Comparison of ENCODE assay signal across 30 mouse cellular contexts in the genomic region with DNA sequence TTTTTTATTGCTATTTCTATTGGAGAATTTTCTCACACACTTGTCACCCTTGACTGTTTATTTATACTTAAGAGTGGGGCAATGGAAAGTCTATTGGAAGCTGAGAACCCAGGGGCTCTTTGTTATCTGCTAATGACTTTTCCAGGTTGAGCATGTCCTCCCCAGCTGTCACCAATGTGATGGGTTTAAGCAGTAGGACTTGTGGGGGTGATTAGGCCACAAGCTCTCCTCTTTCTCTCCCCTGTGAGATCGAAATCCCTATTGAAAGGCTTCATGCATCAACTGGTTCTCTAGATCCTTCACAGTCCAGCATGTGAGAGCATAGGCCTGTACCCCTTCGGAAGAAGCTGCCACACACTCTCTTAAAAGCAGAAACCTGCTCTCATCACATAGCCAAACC.
A peak's percentile ranks its signal among the peaks of the same experiment; 100 is the strongest.
DNase-seq lines count a peak whose midpoint lies in the region; ATAC-seq and TF ChIP-seq lines count a peak whose summit lies in the region.
"Had no signal": no experiment of that assay in that cellular context is flagged by ENCODE, and none has a peak within 500 bp of the region (broad histone marks: within the 10 kb centered on the region; RNA-seq: fewer than 3 reads in every experiment).

No protein-coding gene starts in this region.

- intact Hi-C loops in heart, adult 2 months (cut with DNase I): no loop called here

- H3K4me3 ChIP-seq in embryonic facial prominence, embryonic 12.5 days: no peak overlapping the region
- no peak overlapping the region for H3K4me3 ChIP-seq in embryonic facial prominence, embryonic 10.5 days
- H3K4me3 ChIP-seq in heart, embryonic 16.5 days (ENCODE audit: low read length): no peak overlapping the region
- no peak overlapping the region for H3K4me3 ChIP-seq in heart, adult 2 months
- no peak overlapping the region for H3K4me3 ChIP-seq in kidney, postnatal 0 days (replicated peaks; ENCODE audit: low read depth, low read length)
- peak overlapping the region; percentile 66; the same call in 1 of the 2 replicates for H3K4me3 ChIP-seq in testis, adult 2 months (ENCODE audit: control insufficient read depth, low read depth, low read length)
- H3K4me3 ChIP-seq: embryonic facial prominence, embryonic 13.5 days; forebrain, embryonic 10.5 days; forebrain, embryonic 15.5 days; hindbrain, embryonic 13.5 days; megakaryocyte, embryonic 14.5 days; midbrain, embryonic 13.5 days; neural tube, embryonic 13.5 days had no signal

- TF ChIP-seq CTCF in heart, adult 2 months (IDR thresholded peaks at IDR 0.05): no peak
- TF ChIP-seq CTCF in kidney, postnatal 0 days (IDR thresholded peaks at IDR 0.05; ENCODE audit: low read depth): no peak
- TF ChIP-seq CTCF in testis, adult 2 months (IDR thresholded peaks at IDR 0.05; ENCODE audit: control insufficient read depth, insufficient read depth, insufficient replicate concordance, low read depth, low read length): no peak

- no peaks in the 10 kb centered on the region for H3K9me3 ChIP-seq in embryonic facial prominence, embryonic 12.5 days
- H3K9me3 ChIP-seq in embryonic facial prominence, embryonic 10.5 days: no peaks in the 10 kb centered on the region
- no peaks in the 10 kb centered on the region for H3K9me3 ChIP-seq in heart, embryonic 16.5 days (replicated peaks; ENCODE audit: control insufficient read depth, low read length)
- no peaks in the 10 kb centered on the region for H3K9me3 ChIP-seq in kidney, postnatal 0 days (replicated peaks; ENCODE audit: low read length)
- H3K9me3 ChIP-seq: embryonic facial prominence, embryonic 13.5 days; forebrain, embryonic 10.5 days; forebrain, embryonic 15.5 days; G1E; hindbrain, embryonic 13.5 days; megakaryocyte, embryonic 14.5 days; midbrain, embryonic 13.5 days; neural tube, embryonic 13.5 days had no signal

- no peak for TF ChIP-seq POLR2A in heart, adult 2 months (IDR thresholded peaks at IDR 0.05; ENCODE audit: insufficient read depth, low read depth, low read length)
- TF ChIP-seq POLR2A in testis, adult 2 months (IDR thresholded peaks at IDR 0.05; ENCODE audit: control insufficient read depth, low read depth, low read length): no peak

- H3K27me3 ChIP-seq in embryonic facial prominence, embryonic 12.5 days: no peaks in the 10 kb centered on the region
- no peaks in the 10 kb centered on the region for H3K27me3 ChIP-seq in embryonic facial prominence, embryonic 10.5 days (replicated peaks; ENCODE audit: low read depth, poor library complexity, severe bottlenecking)
- no peaks in the 10 kb centered on the region for H3K27me3 ChIP-seq in heart, embryonic 16.5 days (ENCODE audit: control insufficient read depth, insufficient read depth, low read length)
- H3K27me3 ChIP-seq in heart, adult 2 months (ENCODE audit: control insufficient read depth, insufficient read depth, low read length): no peaks in the 10 kb centered on the region
- no peaks in the 10 kb centered on the region for H3K27me3 ChIP-seq in kidney, postnatal 0 days (ENCODE audit: insufficient read depth, low read length)
- no peaks in the 10 kb centered on the region for H3K27me3 ChIP-seq in testis, adult 2 months (ENCODE audit: control insufficient read depth, insufficient read depth, low read length)
- H3K27me3 ChIP-seq: embryonic facial prominence, embryonic 13.5 days; forebrain, embryonic 15.5 days; hindbrain, embryonic 13.5 days; megakaryocyte, embryonic 14.5 days; midbrain, embryonic 13.5 days; neural tube, embryonic 13.5 days had no signal

- H3K9ac ChIP-seq in embryonic facial prominence, embryonic 12.5 days: no peak overlapping the region
- no peak overlapping the region for H3K9ac ChIP-seq in heart, embryonic 16.5 days (ENCODE audit: low read length)
- H3K9ac ChIP-seq in heart, adult 2 months (ENCODE audit: low read depth, low read length): no peak overlapping the region
- no peak overlapping the region for H3K9ac ChIP-seq in kidney, postnatal 0 days (ENCODE audit: low read depth, low read length)
- H3K9ac ChIP-seq: embryonic facial prominence, embryonic 13.5 days; forebrain, embryonic 15.5 days; hindbrain, embryonic 13.5 days; liver, embryonic 14.5 days; lung, embryonic 14.5 days; midbrain, embryonic 13.5 days; neural tube, embryonic 13.5 days had no signal

- no peak overlapping the region for H3K4me2 ChIP-seq in embryonic facial prominence, embryonic 12.5 days (replicated peaks)
- no peak overlapping the region for H3K4me2 ChIP-seq in heart, embryonic 16.5 days (ENCODE audit: low read depth, low read length)
- H3K4me2 ChIP-seq in kidney, postnatal 0 days (ENCODE audit: low read length): no peak overlapping the region
- H3K4me2 ChIP-seq: embryonic facial prominence, embryonic 13.5 days; forebrain, embryonic 15.5 days; hindbrain, embryonic 13.5 days; lung, embryonic 14.5 days; midbrain, embryonic 13.5 days; neural tube, embryonic 13.5 days had no signal

- H3K79me2 ChIP-seq in heart, adult 2 months (replicated peaks; ENCODE audit: control insufficient read depth, insufficient read depth, low read length): no peaks in the 10 kb centered on the region

- ATAC-seq in embryonic facial prominence, embryonic 12.5 days (ENCODE audit: insufficient number of reproducible peaks, insufficient read depth, low FRiP score, low TSS enrichment): no peak
- ATAC-seq in heart, embryonic 16.5 days (replicated peaks; ENCODE audit: extremely low read depth, insufficient read depth, low FRiP score): no peak
- ATAC-seq in kidney, postnatal 0 days (replicated peaks; ENCODE audit: low FRiP score, low read depth): no peak; the same call in 1 of the 2 replicates
- ATAC-seq: forebrain, embryonic 15.5 days; intestine, embryonic 16.5 days; midbrain, embryonic 13.5 days had no signal

- H3K4me1 ChIP-seq in embryonic facial prominence, embryonic 12.5 days: peaks cover 5% of the 10 kb centered on the region; the same call in 1 of the 2 replicates
- H3K4me1 ChIP-seq in embryonic facial prominence, embryonic 10.5 days: peaks cover 3% of the 10 kb centered on the region; the same call in 1 of the 2 replicates
- H3K4me1 ChIP-seq in heart, embryonic 16.5 days (ENCODE audit: control insufficient read depth, insufficient read depth, low read length): no peaks in the 10 kb centered on the region
- H3K4me1 ChIP-seq in heart, adult 2 months (ENCODE audit: control insufficient read depth, insufficient read depth, low read length): peaks cover 3% of the 10 kb centered on the region; the same call in 1 of the 2 replicates
- H3K4me1 ChIP-seq in kidney, postnatal 0 days (replicated peaks; ENCODE audit: insufficient read depth, low read length): peaks cover 10% of the 10 kb centered on the region; the same call in 1 of the 2 replicates
- H3K4me1 ChIP-seq in testis, adult 2 months (ENCODE audit: control insufficient read depth, insufficient read depth, low read length): no peaks in the 10 kb centered on the region
- H3K4me1 ChIP-seq: embryonic facial prominence, embryonic 13.5 days; forebrain, embryonic 15.5 days; megakaryocyte, embryonic 14.5 days; midbrain, embryonic 13.5 days had no signal

- WGBS in embryonic facial prominence, embryonic 12.5 days: 50% methylated on average over 2 of the region's 2 CpGs
- WGBS in embryonic facial prominence, embryonic 10.5 days: 69% methylated on average over 2 of the region's 2 CpGs
- 42% methylated on average over 2 of the region's 2 CpGs for WGBS in heart, embryonic 16.5 days
- WGBS in heart, adult 2 months: 42% methylated on average over 2 of the region's 2 CpGs
- WGBS in kidney, postnatal 0 days: 42% methylated on average over 2 of the region's 2 CpGs

- 0 out of 2 replicates have a peak overlapping the region, but pooled peaks have one; percentile 17 for H3K27ac ChIP-seq in embryonic facial prominence, embryonic 12.5 days
- no peak overlapping the region for H3K27ac ChIP-seq in embryonic facial prominence, embryonic 10.5 days (replicated peaks)
- H3K27ac ChIP-seq in heart, embryonic 16.5 days (ENCODE audit: low read length): peak overlapping the region; percentile 51
- H3K27ac ChIP-seq in heart, adult 2 months: no peak overlapping the region
- H3K27ac ChIP-seq in kidney, postnatal 0 days: peak overlapping the region; percentile 38
- peak overlapping the region; percentile 81 for H3K27ac ChIP-seq in testis, adult 2 months (ENCODE audit: control insufficient read depth, insufficient read depth, low read depth, low read length)
- H3K27ac ChIP-seq: embryonic facial prominence, embryonic 13.5 days; forebrain, embryonic 10.5 days; forebrain, embryonic 15.5 days; hindbrain, embryonic 13.5 days; liver, embryonic 14.5 days; midbrain, embryonic 13.5 days; neural tube, embryonic 13.5 days; stomach, postnatal 0 days had no signal

- DNase-seq in embryonic facial prominence, embryonic 10.5 days (ENCODE audit: low spot score): no peak
- no peak for DNase-seq in heart, adult 2 months
- peak; percentile 52 for DNase-seq in kidney, postnatal 0 days (ENCODE audit: low spot score)
- no peak for DNase-seq in kidney, adult 18-20 months
- DNase-seq in testis, postnatal 14 days (ENCODE audit: low spot score): no peak
- DNase-seq: adrenal gland, adult 8-10 months; cerebellum, adult 2 months; cerebellum, postnatal 14 days; gastrocnemius, postnatal 25 days; heart, postnatal 4 days; kidney, postnatal 14 days; liver; lung, embryonic 14.5 days; lung, postnatal 4 days; right cerebral cortex, postnatal 4 days; thymus, postnatal 4 days had no signal

- TF ChIP-seq EP300 in heart, adult 2 months (IDR thresholded peaks at IDR 0.05; ENCODE audit: insufficient read depth, low read depth, low read length): no peak

- H3K36me3 ChIP-seq in embryonic facial prominence, embryonic 12.5 days: no peaks in the 10 kb centered on the region
- no peaks in the 10 kb centered on the region for H3K36me3 ChIP-seq in embryonic facial prominence, embryonic 10.5 days (replicated peaks)
- no peaks in the 10 kb centered on the region for H3K36me3 ChIP-seq in heart, embryonic 16.5 days (ENCODE audit: control insufficient read depth, insufficient read depth)
- H3K36me3 ChIP-seq in heart, adult 2 months (ENCODE audit: control insufficient read depth, insufficient read depth, low read length): no peaks in the 10 kb centered on the region
- no peaks in the 10 kb centered on the region for H3K36me3 ChIP-seq in kidney, postnatal 0 days (ENCODE audit: insufficient read depth, low read length)
- no peaks in the 10 kb centered on the region for H3K36me3 ChIP-seq in testis, adult 2 months (ENCODE audit: control insufficient read depth, insufficient read depth, low read length)
- H3K36me3 ChIP-seq: embryonic facial prominence, embryonic 13.5 days; forebrain, embryonic 10.5 days; forebrain, embryonic 15.5 days; G1E; hindbrain, embryonic 13.5 days; midbrain, embryonic 13.5 days; neural tube, embryonic 13.5 days had no signal

Comparison
In these comparisons a context has a peak if more than half of its experiments do, and no peak if none do; other contexts are left out.
1. H3K27ac ChIP-seq: peak in embryonic facial prominence, embryonic 12.5 days (single experiment), heart, embryonic 16.5 days (single experiment), kidney, postnatal 0 days (single experiment) and testis, adult 2 months (single experiment); none in embryonic facial prominence, embryonic 10.5 days (single experiment) and heart, adult 2 months (single experiment).